Mouse (Mus musculus) myocyte (in vitro differentiated cells): Measurements from ENCODE around the gene Atpaf1.

Experiments used
- E2F4 ChIP-seq: IDR thresholded peaks from one replicate; pipeline ENCODE4 v1.6.1; 2011; ENCODE audit warnings: mild to moderate bottlenecking, control low read depth, moderate library complexity; ENCODE audit not compliant: insufficient read depth
- MAX ChIP-seq: IDR thresholded peaks from one replicate; pipeline ENCODE4 v1.6.1; 2011; ENCODE audit warnings: low read depth, mild to moderate bottlenecking, control low read depth
- POLR2A ChIP-seq: IDR thresholded peaks from one replicate; pipeline ENCODE4 v1.6.1; 2011; ENCODE audit warnings: low read depth, mild to moderate bottlenecking, control low read depth, moderate library complexity; ENCODE audit not compliant: insufficient read length
- POLR2AphosphoS2 ChIP-seq: IDR thresholded peaks from one replicate; pipeline ENCODE4 v1.6.1; 2011; ENCODE audit warnings: low read depth, control low read depth; ENCODE audit not compliant: insufficient read length
- TCF12 ChIP-seq: IDR thresholded peaks from one replicate; pipeline ENCODE4 v1.6.1; 2011; ENCODE audit warnings: mild to moderate bottlenecking, control low read depth; ENCODE audit not compliant: poor library complexity, insufficient read depth, severe bottlenecking
- TCF3 ChIP-seq: IDR thresholded peaks from one replicate; pipeline ENCODE4 v1.6.1; 2011; ENCODE audit warnings: low read depth, control low read depth; ENCODE audit not compliant: insufficient read length
- USF1 ChIP-seq: IDR thresholded peaks from one replicate; pipeline ENCODE4 v1.6.1; 2011; ENCODE audit warnings: low read depth, mild to moderate bottlenecking, control low read depth, moderate library complexity

- TF ChIP-seq POLR2A (peak; percentile 76), MAX (no peak), TCF12 (no peak), E2F4 (no peak), USF1 (peak; percentile 1), TCF3 (no peak), POLR2AphosphoS2 (peak; percentile 70)
These were observed 47.0 kb upstream of the Atpaf1 start, which contains the start of gene Efcab14 for GRCm38 (mm10) chr4:115737551-115738041.
